Mouse (Mus musculus): ENCODE measurements at regions not wholly inside any gene's neighbourhood (a gene's known extent, or its start where the extent isn't known, plus 50 kb on each side); places are given as distances from the start of the nearest gene placed in this dataset.

DNA sequence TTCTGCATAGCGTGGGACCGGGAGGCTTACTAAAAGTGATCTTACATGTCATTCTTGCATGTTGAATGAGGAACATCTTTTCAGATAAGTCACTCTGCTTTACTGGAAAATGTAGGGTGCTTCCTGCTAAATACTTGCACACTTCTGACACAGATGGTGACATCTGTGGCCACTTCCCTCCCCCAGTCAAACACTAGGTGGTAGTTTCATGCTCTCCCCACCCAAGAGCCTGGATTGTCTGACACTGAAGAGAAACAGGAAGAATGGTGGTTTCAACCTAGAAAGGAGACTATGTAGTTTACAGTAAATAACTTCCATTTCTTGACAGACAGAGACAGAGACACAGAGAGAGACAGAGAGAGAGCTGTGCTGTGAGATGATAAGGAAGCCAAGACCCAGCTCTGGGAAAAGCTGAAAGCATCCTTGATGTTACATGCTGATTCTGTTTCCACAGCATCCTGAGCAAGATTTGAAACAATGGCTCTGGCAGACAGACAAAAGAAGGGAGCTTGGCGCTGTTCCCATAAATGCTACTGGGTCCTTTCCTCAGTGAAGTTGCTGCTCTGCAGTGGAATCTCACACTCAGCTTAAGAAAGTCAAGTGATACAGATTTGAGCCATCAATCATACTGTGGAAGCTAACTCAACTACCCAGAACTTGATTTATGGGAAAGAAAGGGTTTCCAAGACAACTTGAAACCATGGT lies 61.9 kb upstream of the Picalm start:
- ATAC-seq (ENCODE audit: insufficient number of reproducible peaks, insufficient read depth, low FRiP score, low read depth), result no peak
- Histone ChIP-seq H3K4me2 (ENCODE audit: low read length) (no peak overlapping the region), H3K27me3 (ENCODE audit: control insufficient read depth, insufficient read depth, low read length) (no peaks in the 10 kb centered on the region), H3K4me1 (ENCODE audit: control insufficient read depth in 2 of 2, insufficient read depth in 2 of 2, low read length in 2 of 2) (no peaks in the 10 kb centered on the region), H3K4me3 (ENCODE audit: control insufficient read depth in 1 of 2, insufficient read depth in 1 of 2, low read depth in 1 of 2, low read length in 2 of 2) (no peak overlapping the region), H3K36me3 (ENCODE audit: control insufficient read depth, insufficient read depth, low read length) (no peaks in the 10 kb centered on the region), H3K27ac (replicated peaks in 1 of 2; ENCODE audit: control insufficient read depth in 1 of 2, insufficient read depth in 1 of 2, low read depth in 2 of 2, low read length in 2 of 2) (no peak overlapping the region), H3K9me3 (ENCODE audit: control insufficient read depth, low read length) (no peaks in the 10 kb centered on the region), H3K9ac (ENCODE audit: low read length) (no peak overlapping the region)
- 72% methylated on average over 3 of the region's 3 CpGs for WGBS

DNA sequence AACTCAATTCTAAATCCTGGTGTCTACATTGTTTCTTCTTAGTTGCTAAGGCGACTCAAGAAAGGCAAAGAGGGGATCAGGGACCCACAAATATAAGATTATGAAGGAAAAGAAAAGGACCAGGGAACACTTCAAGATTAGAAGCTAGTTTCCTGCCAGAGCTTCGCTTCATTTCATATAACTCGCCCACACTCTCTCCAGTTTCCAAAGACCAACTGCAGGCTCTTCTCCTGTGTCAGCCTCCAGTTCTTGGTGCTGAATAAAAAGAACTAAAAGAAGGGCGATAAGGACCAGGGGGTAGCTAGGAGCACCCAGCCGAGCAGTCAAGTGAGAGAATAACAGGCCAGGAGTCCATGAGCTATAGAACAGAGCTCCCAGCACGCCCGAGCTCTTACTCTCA lies 59.7 kb upstream of the Picalm start:
- no peak for ATAC-seq (ENCODE audit: insufficient number of reproducible peaks, insufficient read depth, low FRiP score, low read depth)
- no peaks in the 10 kb centered on the region for H3K9me3 ChIP-seq (ENCODE audit: control insufficient read depth, low read length)

DNA sequence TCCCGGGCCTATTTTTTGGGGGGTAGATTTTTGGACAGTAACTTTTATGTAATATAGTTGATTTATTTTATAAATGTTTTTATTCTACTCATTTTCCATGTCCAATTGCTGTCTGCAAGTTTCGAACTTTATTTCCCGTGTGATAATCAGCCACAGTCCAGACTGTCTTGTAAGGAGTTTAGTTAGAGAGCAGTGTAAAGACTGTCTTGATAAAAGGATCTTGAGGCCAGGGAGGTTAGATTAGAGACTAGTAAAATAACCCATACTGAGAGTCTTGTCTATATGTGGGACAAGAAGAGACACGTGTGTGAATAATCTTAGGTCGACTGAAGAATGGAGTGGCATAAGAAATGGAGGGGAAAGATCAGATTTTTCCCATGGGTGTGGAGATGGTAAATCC lies 56.1 kb upstream of the Picalm start:
- ATAC-seq (ENCODE audit: insufficient number of reproducible peaks, insufficient read depth, low FRiP score, low read depth), result no peak
- WGBS, result 75% methylated on average over 5 of the region's 5 CpGs
- no peaks in the 10 kb centered on the region for H3K9me3 ChIP-seq (ENCODE audit: control insufficient read depth, low read length)
- no peaks in the 10 kb centered on the region for H3K4me1 ChIP-seq (ENCODE audit: control insufficient read depth in 2 of 2, insufficient read depth in 2 of 2, low read length in 2 of 2)
- H3K36me3 ChIP-seq (ENCODE audit: control insufficient read depth, insufficient read depth, low read length), result no peaks in the 10 kb centered on the region
- H3K9ac ChIP-seq (ENCODE audit: low read length), result no peak overlapping the region
- no peaks in the 10 kb centered on the region for H3K27me3 ChIP-seq (ENCODE audit: control insufficient read depth, insufficient read depth, low read length)
- no peak overlapping the region for H3K4me2 ChIP-seq (ENCODE audit: low read length)
- H3K27ac ChIP-seq (replicated peaks in 1 of 2; ENCODE audit: control insufficient read depth in 1 of 2, insufficient read depth in 1 of 2, low read depth in 2 of 2, low read length in 2 of 2), result no peak overlapping the region
- H3K4me3 ChIP-seq (ENCODE audit: control insufficient read depth in 1 of 2, insufficient read depth in 1 of 2, low read depth in 1 of 2, low read length in 2 of 2), result no peak overlapping the region

More for the DNA sequence above, 59.7 kb upstream of the Picalm start:
- Histone ChIP-seq H3K27me3 (ENCODE audit: control insufficient read depth, insufficient read depth, low read length) (no peaks in the 10 kb centered on the region), H3K36me3 (ENCODE audit: control insufficient read depth, insufficient read depth, low read length) (no peaks in the 10 kb centered on the region), H3K4me2 (ENCODE audit: low read length) (no peak overlapping the region), H3K27ac (replicated peaks in 1 of 2; ENCODE audit: control insufficient read depth in 1 of 2, insufficient read depth in 1 of 2, low read depth in 2 of 2, low read length in 2 of 2) (no peak overlapping the region), H3K4me1 (ENCODE audit: control insufficient read depth in 2 of 2, insufficient read depth in 2 of 2, low read length in 2 of 2) (no peaks in the 10 kb centered on the region), H3K4me3 (ENCODE audit: control insufficient read depth in 1 of 2, insufficient read depth in 1 of 2, low read depth in 1 of 2, low read length in 2 of 2) (no peak overlapping the region), H3K9ac (ENCODE audit: low read length) (no peak overlapping the region)
- 65% methylated on average over 7 of the region's 7 CpGs for WGBS

DNA sequence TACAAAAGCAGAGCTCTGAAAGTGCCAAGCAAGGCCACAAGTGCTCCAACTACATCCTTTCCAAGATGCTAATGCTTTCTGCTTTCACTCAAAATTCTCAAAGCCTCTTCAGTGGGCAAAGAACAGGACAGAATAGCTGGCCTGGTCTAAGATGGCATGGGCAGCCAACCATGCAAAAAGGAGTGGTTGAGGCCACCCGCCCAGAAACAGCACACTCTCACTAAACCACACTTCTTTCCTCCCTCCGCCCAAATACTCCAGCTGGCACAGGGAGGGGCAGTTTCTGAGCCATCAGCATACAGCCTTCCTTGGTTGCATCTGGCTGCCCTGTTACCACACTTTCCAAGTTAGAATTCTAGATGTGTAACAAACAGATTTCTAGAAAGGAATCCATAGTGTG lies 55.4 kb upstream of the Picalm start:
- WGBS, result 87% methylated on average over 2 of the region's 2 CpGs
- H3K9ac ChIP-seq (ENCODE audit: low read length), result no peak overlapping the region
- H3K9me3 ChIP-seq (ENCODE audit: control insufficient read depth, low read length), result no peaks in the 10 kb centered on the region

DNA sequence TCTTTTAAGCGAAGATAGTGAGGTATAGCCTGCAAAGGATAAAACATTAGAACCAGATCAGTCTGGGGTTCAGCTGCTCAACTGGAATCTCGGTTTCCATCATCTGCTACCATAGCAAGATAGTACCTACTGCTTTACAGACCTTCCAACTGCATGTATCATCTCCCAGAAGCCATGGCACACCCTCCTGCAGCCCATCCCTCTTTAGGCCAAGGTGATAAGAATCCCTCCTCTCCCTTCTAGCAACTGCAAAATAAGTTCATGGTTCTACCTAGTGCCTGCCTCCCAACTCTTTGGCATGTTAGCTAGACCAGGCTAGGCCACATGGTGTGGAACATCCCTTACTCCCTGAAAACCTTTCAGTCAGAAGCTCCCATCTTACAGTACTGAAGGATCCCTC lies 52.4 kb upstream of the Picalm start:
- peaks cover 0 to 12% of the 10 kb centered on the region in 2 experiments for H3K4me1 ChIP-seq (ENCODE audit: control insufficient read depth in 2 of 2, insufficient read depth in 2 of 2, low read length in 2 of 2)
- no peak for ATAC-seq (ENCODE audit: insufficient number of reproducible peaks, insufficient read depth, low FRiP score, low read depth)
- H3K36me3 ChIP-seq (ENCODE audit: control insufficient read depth, insufficient read depth, low read length), result no peaks in the 10 kb centered on the region
- H3K9me3 ChIP-seq (ENCODE audit: control insufficient read depth, low read length), result no peaks in the 10 kb centered on the region
- 83% methylated on average over 2 of the region's 2 CpGs for WGBS
- H3K4me2 ChIP-seq (ENCODE audit: low read length), result no peak overlapping the region
- H3K4me3 ChIP-seq (ENCODE audit: control insufficient read depth in 1 of 2, insufficient read depth in 1 of 2, low read depth in 1 of 2, low read length in 2 of 2), result no peak overlapping the region
- no peaks in the 10 kb centered on the region for H3K27me3 ChIP-seq (ENCODE audit: control insufficient read depth, insufficient read depth, low read length)
- H3K27ac ChIP-seq (replicated peaks in 1 of 2; ENCODE audit: control insufficient read depth in 1 of 2, insufficient read depth in 1 of 2, low read depth in 2 of 2, low read length in 2 of 2), result no peak overlapping the region
- no peak overlapping the region for H3K9ac ChIP-seq (ENCODE audit: low read length)

More for the DNA sequence above, 55.4 kb upstream of the Picalm start:
- H3K27ac ChIP-seq (replicated peaks in 1 of 2; ENCODE audit: control insufficient read depth in 1 of 2, insufficient read depth in 1 of 2, low read depth in 2 of 2, low read length in 2 of 2), result no peak overlapping the region
- no peaks in the 10 kb centered on the region for H3K4me1 ChIP-seq (ENCODE audit: control insufficient read depth in 2 of 2, insufficient read depth in 2 of 2, low read length in 2 of 2)
- no peak overlapping the region for H3K4me2 ChIP-seq (ENCODE audit: low read length)
- no peaks in the 10 kb centered on the region for H3K36me3 ChIP-seq (ENCODE audit: control insufficient read depth, insufficient read depth, low read length)
- no peak for ATAC-seq (ENCODE audit: insufficient number of reproducible peaks, insufficient read depth, low FRiP score, low read depth)
- H3K27me3 ChIP-seq (ENCODE audit: control insufficient read depth, insufficient read depth, low read length), result no peaks in the 10 kb centered on the region
- no peak overlapping the region for H3K4me3 ChIP-seq (ENCODE audit: control insufficient read depth in 1 of 2, insufficient read depth in 1 of 2, low read depth in 1 of 2, low read length in 2 of 2)

DNA sequence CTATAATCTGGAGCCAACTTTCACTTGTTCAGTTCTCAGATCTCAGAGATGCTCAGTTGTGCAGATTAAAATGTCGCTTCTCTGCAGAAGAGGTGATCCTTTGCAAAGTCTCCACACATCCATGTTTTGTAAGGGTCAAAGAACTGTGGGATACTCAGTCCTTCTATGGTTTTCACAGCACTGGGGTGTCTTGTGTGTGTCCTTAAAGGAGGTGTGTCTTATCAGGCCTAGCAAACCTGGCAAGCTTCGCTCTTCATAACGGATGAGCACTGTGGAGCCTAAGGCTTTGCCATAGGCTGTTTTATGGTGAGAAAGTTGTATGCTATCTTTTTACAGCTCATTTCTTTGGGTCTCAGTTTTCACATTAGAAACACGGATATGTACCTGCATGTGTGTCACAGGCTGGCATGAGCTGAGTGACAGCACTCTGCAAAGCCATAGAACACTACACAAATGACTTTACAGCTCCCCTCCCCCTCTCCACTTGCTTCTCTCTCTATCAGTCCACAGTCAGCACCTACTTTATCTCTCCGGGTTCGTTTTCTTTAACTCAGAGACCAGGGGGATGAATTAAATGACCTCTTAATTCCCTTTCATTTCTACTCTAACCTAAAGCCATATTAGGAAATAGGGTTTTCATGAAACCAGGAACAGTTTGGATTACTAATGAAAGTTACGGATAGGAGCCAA lies 49.8 kb upstream of the Picalm start:
- Histone ChIP-seq H3K9ac (ENCODE audit: low read length) (peak overlapping the region; percentile 25; the same call in 1 of the 2 replicates), H3K4me2 (ENCODE audit: low read length) (peak overlapping the region; percentile 35), H3K4me3 (ENCODE audit: control insufficient read depth in 1 of 2, insufficient read depth in 1 of 2, low read depth in 1 of 2, low read length in 2 of 2) (no peak overlapping the region), H3K27me3 (ENCODE audit: control insufficient read depth, insufficient read depth, low read length) (no peaks in the 10 kb centered on the region), H3K27ac (replicated peaks in 1 of 2; ENCODE audit: control insufficient read depth in 1 of 2, insufficient read depth in 1 of 2, low read depth in 2 of 2, low read length in 2 of 2) (no peak overlapping the region), H3K9me3 (ENCODE audit: control insufficient read depth, low read length) (no peaks in the 10 kb centered on the region), H3K36me3 (ENCODE audit: control insufficient read depth, insufficient read depth, low read length) (no peaks in the 10 kb centered on the region), H3K4me1 (ENCODE audit: control insufficient read depth in 2 of 2, insufficient read depth in 2 of 2, low read length in 2 of 2) (peaks cover 0 to 12% of the 10 kb centered on the region in 2 experiments)
- no peak for ATAC-seq (ENCODE audit: insufficient number of reproducible peaks, insufficient read depth, low FRiP score, low read depth)
- whole genome bisulfite sequencing, result 37% methylated on average over 7 of the region's 7 CpGs

All from heart, embryonic 14.5 days (tissue).